Mouse (Mus musculus): ENCODE data around the gene Edar.

Gene Edar

DNA sequence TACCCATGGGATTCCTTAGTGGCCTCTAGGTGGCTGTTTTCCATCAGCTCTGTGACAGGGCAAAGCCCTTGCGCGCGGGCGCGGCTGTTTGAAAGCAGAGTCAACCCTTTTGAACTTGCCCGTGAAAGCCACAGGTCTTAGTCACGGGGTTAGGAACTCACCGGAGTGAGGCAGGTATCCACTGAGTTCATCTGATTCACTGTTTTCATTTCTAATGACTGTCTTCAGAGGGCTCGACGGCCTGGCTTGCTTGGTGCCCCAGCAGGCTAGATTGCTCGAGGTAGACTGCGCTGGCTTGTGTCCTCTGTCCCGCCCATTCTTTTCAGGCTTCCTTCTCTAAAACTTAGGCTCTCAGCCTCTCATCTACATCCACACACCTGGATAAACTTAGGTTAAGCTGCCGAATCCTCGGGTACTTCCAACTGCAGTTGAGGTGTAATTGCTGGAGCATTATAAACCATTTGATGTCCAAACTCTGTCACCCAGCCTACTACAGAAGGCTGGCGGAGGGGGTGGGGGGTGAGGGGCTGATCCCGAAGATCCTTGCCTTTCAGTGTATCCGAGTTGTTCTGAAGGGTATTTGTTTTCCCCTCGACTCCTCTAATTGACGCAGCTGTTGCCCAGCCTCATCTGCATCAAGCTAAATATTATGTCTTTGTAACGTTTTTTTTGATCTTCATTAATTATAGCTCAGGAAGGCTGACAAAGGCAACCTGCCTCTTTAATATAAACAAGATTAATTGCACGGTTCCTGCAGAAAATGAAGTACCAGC lies 24.0 kb downstream of the Edar start:
- DNase-seq (ENCODE audit: low read depth in 2 of 2, low spot score in 2 of 2): no peak

DNA sequence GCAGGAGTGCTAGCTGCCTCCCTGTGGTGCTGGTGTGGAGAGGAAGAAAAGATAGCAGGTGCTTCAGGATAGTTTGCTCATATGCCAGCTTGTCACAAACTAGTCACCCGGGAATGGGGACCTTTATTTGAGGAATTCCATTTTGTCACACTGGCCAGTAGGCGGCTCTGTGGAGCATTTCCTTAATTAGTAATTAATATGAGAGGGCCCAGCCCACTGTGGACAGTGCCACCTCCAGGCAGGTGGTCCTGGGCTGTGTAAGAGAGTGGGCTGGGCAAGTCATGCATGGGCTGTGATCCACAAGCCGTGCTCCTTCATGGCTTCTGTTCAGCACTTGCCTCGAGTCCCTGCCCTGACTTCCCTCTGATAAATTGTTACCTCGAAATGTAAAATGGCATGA lies 26.7 kb downstream of the Edar start:
- DNase-seq (ENCODE audit: low read depth in 2 of 2, low spot score in 2 of 2): no peak

DNA sequence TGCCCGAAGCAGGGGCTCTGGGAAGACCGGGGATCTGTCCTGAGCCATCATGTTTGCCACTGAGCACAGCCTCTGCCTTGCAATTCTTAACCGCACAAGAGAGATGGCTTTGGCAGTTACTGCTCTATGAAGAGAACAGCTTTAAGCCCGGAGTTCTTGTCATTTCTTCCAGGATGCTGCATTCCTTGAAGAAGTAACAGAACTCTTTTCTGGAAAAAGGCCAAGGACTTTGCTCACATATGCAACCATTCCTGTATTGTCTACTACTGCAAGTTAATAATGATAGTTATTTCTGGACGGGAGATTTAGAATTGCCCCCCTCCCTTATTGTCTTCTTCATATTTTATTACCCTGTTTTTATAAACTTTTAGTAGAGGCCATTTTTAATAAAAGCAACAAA lies 30.8 kb downstream of the Edar start:
- no peak for DNase-seq (ENCODE audit: low read depth in 2 of 2, low spot score in 2 of 2)

DNA sequence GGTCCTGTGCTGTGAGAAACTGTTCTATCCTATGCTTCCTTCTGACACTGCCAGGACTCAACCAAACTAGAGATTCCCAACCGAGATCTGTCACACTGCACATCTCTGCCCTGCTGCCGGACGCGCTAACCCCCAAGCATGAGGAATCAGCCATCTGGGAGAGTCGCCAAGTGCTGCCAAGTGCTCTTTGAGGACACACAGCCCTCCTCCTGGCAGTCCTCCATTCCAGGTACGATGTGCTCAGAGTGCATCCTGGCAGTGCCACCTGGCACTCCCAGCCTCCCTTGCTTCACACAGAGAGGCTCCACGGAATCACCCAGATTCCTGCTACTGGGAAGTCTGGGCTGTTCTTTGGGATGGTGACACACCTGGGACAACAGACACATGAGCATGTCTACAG lies 31.3 kb downstream of the Edar start:
- DNase-seq (ENCODE audit: low read depth in 2 of 2, low spot score in 2 of 2): no peak

DNA sequence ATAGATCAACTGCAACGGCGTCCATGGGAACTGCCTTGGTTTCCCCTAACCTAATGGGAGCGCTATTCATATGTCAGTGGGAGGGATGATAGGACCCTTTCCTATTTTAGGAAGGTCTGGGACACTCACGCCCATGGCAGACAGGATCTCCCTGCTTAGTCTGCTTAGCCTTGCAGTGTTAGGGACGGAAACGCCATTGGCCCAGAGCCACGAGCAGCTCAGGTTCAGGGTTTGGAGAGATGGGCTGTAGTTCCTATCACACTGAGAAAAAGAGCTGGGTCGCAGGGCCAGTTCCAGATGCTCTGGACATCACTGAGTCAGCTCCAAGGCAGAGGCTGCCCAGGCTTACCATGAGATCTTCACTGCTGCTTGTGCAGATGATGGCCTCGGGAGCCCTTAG lies 32.5 kb downstream of the Edar start:
- no peak for DNase-seq (ENCODE audit: low read depth in 2 of 2, low spot score in 2 of 2)

DNA sequence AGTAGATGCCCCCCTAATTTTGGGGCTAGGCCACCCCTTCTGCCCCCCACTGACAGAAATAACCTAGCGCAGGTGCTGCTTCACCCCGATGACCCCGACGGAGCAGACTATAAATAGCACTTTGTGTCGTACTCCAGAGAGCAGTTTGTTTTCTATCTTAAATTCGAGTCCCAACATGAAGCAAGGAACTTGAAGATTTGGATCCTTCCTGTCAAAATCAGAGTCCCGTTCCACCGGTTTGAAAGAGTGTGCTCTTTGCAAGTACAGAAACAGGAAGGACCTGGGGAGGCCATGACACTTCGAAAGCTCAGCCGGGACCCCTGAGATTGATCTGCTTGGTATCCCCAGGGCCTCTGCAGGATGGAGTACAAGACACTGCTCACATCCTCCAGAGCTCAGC lies 33.8 kb downstream of the Edar start:
- no peak for DNase-seq (ENCODE audit: low read depth in 2 of 2, low spot score in 2 of 2)

DNA sequence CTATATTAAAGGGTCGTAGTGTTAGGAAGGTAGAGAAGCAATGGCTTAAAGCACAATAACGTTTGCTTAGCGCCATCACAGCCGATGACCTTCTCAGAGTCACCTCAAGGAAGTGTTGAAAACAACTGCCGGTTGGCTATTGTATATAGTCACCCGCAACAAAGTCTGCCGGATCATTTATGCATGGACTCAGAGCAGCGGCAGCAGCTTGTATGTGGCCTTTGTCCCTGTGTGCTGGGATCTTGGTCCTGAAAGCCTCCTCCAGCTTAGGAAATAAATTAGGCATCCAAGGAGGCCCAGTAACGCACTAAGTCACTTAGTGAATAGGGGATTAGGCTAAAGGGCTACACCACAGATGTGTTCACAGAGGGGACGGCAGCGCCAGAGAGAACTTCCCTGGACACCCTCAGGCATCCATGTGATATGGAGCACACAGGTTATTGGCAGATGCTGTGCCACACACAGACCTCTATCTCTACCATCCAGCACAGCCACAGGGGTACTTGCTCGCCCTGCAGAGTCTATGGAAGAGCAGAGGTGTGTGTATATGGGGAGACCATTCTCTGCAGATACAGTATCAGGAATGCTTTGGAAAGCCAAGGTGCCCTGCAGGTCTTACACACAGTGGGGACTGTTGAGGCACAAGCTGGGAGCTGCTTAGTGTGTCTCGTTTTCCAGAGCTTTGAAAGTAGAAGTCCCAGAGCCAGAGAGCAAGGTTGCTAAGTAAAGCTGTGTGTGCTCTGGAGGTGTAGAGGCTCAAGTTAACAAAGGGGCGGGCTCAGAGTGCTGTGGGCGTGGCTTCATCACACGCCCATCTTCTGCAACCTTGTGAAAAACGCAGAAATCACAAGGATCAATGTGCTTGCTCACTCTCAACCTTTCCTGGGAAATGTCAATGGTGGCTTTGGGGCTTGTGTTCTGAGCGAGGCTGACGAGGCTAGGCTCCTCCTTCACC lies 34.7 kb downstream of the Edar start:
- DNase-seq (ENCODE audit: low read depth in 2 of 2, low spot score in 2 of 2): no peak

DNA sequence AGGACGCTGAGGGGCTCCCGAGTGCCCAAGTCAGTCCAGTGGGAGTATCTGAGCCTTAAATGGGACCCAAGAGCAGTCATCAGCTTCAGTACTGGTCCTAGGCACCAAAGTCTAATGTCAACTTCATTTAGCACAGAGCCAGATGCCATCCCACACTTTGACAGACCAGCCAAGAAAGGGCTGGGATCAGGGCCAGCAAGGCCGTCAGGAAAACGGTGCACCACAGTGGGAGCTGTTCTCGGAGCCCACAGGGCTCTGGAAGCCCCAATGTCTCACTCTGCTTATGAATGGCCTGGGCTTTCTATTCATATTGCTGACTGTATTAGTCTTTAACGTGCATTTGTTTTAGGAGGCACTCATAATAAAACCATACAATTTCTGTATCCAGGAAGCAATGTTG lies 36.2 kb downstream of the Edar start:
- no peak for DNase-seq (ENCODE audit: low read depth in 2 of 2, low spot score in 2 of 2)

DNA sequence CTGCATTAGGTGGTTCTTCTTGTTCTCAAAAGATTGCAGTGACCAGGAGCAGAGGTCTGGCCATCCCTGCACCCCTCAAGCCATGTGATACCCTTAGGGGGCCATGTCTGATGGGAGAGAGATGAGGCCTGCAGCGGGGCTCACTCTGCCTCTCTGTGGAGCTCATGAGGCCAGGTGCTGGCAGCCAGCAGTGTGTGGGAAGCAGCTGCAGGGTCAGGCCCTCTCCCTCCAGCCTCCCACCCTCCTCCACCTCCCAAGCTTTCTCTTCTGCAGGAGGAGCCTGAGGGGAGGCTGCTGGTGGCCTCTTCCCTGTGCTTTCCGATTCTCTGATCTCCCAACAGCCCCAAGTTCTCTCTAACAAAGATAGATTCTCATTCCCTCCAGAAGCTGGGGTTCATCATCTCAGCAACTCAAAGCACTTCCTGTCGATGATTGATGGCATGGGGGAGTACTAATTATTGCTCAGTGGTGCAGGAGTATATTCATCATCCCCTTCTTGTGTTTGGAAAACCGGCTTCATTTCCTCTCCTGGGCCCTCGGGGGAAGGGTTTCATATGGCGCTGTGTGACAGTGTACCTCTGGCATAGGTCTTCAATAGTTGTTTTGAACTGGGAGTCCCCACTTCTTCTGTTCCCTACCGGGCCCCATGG lies 38.9 kb downstream of the Edar start:
- no peak for DNase-seq (ENCODE audit: low read depth in 2 of 2, low spot score in 2 of 2)

DNA sequence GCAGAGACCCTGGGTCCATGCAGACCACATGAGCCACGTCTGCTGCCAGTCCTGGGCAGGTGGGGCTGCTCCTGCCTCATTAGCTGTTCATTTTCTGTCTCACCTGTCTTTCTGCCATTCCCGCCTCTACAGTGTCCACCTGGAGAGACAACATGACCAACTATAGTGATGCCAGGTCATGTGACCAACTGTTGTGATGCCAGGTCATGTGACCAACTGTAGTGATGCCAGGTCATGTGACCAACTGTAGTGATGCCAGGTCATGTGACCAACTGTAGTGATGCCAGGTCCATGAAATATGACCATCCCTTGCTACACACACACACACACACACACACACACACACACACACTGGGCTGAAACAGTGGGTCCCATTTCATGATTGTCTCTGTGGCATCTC lies 41.9 kb downstream of the Edar start:
- no peak for DNase-seq (ENCODE audit: low read depth in 2 of 2, low spot score in 2 of 2)

DNA sequence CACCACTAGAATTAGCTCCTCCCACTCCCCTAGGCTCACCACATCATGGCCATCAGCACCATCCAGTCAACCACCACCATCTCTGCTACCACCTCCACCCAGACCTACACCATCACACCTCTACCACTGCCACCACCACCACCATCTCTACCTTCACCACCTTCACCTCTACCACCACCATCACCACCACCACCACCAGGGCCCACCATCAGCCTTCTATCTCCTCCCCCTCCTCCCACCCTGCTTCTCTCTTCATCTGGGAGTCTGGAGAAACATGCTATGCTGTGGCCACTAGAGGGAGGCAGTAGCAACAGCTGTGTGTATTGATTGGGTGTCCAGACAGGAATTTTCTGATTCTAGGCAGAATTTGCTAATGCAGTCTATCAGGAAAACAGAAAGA lies 47.9 kb downstream of the Edar start:
- DNase-seq (ENCODE audit: low read depth in 2 of 2, low spot score in 2 of 2): no peak

DNA sequence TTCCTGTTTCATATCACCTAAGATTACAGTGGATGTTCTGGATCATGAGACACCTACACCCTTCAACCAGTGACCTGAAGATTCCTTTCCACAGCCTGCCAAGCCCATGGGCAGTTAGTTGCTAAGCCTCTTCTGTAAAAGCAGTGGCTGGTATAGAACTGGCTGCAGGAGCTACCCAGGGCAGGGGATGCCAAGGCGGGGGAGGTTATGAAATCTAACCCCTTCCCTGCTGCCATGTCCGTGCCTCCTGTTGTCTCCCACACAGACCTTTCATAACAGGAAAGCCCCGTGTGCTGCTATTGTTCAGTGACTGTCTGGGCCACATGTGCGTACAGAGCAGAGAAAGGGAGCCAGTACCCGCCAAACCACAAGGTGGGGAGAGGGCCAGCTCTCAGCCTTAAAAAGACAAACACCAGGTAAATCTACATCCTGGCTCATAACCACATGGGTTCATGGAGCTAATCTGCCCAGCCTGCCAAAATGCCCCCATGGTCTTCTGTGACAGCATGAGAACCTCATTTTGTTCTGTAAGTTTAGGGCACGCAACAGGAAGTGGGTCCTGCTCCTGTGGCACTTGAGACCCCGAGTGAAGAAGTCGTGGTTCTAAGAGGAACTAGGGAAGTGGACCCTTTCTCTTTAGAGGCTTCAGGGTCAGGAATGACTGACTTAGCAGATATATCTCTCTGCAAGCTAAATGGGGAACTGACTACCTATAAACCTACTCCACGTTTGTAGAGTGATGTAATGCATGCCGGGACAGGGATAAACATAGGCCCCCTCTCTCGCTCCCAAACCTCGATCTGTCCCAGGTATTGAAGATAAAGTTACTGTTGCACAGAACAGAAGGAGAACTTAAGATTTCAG lies 50.4 kb downstream of the Edar start:
- no peak for DNase-seq (ENCODE audit: low read depth in 2 of 2, low spot score in 2 of 2)

DNA sequence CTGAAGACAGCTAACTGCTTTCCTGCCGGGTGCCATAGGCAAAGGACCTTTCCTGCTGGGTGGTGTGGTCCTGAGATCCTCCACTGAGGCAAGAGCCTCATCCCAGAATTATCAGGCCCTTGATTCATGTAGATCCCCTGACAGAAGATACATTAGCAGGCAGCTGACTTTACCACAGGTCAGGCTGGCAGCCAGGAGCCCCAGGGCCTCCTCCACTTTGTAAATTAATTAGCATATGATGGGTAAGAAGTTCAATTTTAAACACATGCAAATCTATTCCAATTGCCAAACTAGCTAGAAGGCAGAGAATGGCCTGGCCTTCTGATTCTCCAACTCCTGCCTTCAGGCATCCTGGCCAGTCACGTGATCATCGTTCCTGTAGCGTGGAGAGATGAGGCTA lies 56.2 kb downstream of the Edar start:
- no peak for DNase-seq (ENCODE audit: low read depth in 2 of 2, low spot score in 2 of 2)

DNA sequence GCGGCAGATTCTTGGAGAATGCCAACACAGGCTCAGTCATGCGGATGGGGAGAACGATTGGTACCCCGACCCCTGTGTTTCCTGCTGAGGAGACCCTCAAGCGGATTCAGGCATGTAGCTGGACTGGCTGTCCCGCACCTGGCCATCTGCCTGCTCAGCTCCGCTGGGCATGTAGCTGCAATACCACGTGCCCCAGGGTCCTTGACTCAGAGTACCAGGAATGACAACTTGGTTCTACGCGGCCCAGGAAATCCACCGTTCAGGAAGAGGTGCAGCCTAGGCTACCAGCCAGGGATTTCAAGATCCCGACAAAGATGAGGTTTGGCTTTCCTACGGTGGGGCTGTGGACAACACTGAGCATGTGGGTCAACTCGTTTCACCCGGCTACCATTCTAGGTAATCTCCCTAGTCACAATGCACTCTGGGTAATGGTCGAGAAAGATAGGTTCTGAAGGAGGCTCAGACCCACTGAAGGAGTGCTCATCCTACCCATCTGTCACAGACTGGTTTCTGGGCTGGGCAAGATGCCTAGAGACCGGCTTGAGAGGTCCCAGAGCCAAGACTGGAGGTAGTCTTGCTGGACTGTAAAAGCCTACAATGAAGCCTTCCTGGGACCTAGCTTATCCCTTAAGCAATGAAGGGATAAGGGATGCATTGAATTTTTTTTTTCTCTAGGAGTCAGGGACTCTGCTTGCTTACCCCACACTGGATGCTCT lies 56.8 kb downstream of the Edar start:
- no peak for DNase-seq (ENCODE audit: low read depth in 2 of 2, low spot score in 2 of 2)

DNA sequence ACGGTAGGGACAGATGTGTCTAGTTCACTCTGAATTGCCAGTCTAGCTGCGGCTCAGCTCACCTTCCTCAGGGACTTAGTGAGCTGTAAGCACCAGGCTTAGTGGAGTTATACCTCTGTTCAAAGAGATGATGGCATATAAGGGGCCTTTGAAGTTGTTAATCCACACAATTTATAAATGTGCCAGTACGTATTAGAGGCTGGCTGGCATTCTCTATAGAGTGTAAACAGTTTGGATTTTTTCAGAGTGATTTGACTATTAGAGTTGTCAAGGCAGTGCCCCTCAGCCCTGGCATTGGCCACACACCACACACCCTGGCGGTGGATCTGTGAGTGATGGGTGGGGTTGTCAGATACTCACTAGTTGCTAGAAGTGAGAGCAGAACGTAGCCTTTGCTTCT lies 58.9 kb downstream of the Edar start:
- no peak for DNase-seq (ENCODE audit: low read depth in 2 of 2, low spot score in 2 of 2)

DNA sequence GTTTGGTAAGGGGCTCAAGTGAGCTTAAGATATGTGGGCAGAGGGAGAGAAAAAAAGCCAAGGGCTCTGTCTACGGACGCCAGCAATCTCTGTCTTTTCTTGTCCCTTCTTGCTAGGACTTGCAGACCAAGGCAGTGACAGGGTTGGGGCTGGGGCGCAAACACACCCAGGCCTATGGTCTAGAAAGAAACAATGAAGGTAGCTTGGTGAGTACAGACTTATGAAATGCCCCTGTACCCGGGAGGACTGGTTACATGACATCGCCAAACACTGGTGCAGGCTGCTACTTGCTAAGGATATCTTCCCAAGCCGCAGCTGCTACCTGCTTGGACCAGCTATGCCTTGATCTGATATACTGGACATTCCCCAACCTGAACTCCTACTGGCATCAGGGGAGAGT lies 60.9 kb downstream of the Edar start:
- DNase-seq (ENCODE audit: low read depth in 2 of 2, low spot score in 2 of 2): no peak

DNA sequence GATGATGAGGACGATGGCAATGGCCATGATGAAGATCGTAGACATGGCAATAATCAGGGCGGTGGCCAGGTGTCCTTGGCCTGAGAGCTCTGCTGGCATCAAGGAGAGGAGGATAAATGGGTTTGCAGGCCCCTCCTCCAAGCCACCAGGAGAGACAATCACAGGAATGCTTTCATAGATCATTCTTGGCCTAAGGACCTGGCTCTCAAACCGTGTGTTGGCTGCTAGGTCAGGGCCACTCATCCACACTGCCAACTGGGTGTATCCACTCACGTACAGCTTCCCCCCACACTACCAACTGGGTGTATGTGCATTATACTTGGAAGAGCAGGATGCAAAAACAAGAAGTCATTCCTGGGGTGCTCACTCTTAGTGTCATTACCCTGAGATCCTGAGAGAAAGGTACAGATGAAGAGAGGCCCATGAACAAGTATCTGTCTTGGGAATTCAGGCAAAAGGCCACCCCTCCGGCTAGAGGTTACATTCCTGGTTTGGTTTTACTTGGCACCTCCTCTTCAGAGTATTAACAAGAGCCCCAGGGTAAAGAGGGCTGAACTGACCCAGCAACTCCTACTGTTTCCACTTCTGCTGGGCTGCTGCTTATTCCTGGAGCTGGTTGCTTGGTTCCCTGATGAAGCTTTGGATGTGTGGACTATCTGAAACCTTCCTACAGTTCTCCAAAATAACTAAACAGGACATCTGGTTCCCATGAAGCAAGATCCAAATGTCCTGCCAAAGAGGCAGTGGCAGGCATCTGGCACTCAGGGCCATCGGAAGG lies 64.8 kb downstream of the Edar start:
- DNase-seq (ENCODE audit: low read depth in 2 of 2, low spot score in 2 of 2): no peak

DNA sequence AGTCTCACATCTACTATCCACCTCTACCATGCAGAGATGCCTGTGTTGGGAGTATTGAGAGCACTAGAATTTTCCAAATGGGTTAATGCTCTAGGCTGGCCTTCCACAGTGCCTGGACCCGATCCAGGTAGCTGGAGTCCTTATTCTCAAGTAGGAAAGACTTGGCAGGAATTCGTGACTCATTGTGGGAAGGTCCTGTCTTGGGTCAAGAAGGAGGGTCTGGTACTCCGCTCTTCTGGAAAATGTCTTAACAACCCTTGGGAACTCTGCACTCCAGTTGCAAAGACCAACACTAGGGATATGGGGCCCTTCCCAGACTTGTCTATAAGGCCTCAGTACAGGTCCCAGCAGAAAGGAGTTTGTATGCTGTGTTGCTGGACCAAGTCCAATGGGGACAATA lies 66.6 kb downstream of the Edar start:
- no peak for DNase-seq (ENCODE audit: low read depth in 2 of 2, low spot score in 2 of 2)

DNA sequence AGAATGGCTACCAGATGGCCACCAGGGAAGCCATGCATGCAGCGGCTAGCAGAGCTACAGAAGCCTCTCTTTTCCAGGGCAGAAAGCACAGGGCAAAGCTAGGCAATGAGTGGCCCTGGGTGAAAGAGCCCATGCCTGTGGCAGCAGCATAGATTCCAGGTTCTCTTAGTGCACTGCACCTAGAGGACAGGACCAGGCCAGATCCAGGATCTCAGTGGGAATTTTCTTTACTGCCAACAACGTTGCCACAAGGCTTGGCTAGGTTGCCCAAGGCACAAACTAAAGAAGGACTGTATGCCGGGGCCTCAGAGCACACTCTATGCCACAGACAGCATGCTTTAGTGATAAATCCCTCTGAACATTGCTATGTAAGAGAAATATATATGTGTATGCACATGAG lies 69.1 kb downstream of the Edar start:
- no peak for DNase-seq (ENCODE audit: low read depth in 2 of 2, low spot score in 2 of 2)

DNA sequence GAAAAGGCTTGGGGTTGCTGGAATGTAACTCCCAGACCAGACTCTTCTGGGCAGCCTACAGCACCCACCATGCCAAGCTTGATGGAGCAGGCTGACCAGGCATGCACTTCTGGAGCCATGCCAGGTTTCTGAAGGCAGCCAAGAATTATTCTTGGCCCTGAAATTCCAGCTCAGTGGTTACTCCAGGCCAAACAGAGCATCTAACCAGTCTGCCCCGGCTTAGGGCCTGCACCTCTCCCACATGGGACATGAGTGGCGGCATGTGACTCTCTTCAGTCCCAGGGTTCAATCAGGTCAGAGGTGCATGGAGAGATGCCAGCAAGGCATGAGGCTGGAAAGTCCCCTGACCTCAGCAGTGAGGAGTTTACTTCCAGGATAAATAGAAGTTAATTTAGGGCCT lies 70.7 kb downstream of the Edar start:
- DNase-seq (ENCODE audit: low read depth in 2 of 2, low spot score in 2 of 2): no peak
